Mouse (Mus musculus): Measurements from ENCODE around the gene Prkg2.

Prkg2 gene

DNA sequence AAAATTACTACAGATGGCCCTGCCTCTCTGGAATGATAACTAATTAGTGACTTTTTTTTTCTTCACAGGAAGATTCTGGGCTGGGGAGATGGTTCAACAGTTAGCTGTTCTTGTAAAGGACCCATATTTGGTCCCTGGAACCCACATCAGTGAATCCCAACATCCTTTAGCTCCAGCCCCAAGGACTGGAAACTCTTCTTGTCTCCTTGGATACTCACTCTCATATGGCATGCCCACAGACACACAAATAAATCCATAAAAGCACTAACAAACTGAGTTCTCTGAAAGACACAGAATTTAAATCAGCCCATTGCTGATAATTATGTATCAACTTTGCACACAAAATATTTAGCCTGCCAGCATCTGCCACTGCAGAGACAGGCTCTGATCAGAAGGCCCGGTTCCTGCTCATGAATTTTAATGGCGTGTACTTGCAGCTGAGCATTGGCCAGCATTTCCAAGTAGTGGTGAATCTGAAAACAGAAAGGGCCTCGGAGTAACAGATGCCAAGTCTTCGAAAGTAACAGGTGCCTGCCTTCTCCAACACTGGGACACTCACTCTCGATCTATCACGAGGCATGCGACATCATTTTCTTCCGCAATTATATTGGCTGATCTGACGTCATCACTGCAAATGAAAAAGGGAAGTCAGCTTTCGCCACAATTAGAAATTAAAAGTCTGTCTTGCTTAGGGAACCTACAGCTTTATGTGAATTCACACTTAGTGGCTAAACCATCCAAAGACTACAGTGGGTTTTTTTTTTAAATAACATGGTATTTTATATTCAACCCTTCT lies 61.1 kb downstream of the Prkg2 start:
- DNase-seq: no peak

DNA sequence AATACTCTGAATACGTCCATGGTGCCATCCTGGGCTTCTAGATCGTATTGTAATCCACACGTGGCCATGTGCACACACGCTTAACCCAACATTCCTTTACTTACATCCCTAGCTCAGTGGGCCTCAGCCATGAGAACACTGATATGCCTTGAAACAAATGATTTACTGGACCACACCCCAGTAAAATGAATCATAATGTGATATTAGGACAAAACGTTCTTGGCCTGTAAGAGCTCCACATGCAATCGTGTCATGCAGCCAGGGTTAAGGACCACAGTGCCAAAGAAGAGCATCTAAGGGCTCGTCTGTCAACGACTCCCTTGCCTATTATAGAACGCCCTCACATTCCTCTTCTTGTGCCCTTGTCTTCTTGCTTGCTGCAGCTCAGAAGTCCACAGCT lies 70.5 kb downstream of the Prkg2 start:
- DNase-seq: no peak

DNA sequence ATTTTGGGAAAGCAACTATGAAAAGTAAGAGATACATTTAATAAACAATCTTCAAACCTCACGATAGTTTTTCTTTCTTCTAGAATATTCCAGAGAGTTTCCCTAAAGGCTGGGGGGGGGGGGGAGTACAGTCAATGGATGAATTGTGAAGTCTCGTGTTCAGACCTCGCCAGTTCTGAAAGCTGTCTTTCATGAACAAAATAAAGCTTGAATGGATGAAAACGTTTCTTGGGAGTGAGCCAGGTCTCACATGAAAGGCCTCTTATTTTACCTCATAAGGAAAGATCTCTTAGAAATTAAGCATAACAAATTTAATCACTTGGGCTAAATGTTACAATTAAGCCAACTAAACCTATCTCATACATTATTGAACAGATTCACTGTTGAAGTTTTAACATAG lies 72.0 kb downstream of the Prkg2 start:
- no peak for DNase-seq

DNA sequence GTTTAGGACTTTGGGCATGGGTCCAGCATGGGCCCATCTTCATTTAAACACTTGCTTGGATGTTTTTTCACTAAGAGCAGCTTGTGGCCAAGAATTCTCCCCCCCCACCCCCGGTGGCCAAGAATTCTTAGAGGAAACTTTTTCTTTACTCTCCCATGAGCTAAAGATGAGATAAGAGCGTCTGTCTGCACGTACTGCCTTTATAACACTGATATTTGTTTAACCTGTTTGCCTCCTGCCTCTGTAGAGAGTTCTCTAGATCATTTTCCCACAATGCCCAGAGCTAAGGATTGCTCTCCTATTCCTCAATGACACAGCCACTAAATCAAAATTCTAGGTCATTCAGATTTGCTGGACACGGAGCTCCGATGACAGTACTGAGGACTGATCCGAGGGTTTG lies 72.8 kb downstream of the Prkg2 start:
- no peak for DNase-seq

DNA sequence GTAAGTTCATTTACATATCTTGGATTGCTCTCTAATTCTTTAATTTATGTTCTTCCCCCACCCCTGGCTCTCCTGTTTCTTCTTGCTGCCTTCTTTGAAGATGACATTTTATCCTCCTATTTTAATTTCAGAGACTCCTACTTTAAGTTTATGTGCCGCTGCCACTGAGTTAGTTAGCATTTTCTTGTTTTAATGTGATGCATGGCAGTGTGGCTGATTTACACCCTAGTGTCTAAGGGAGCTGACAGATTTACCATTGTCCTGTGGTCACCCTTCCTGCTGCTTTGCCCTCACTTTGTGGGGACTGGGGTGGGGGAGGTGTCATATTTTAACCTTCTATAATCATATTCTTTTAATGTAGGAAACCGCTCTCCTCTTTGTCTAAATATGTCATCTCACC lies 74.7 kb downstream of the Prkg2 start:
- no peak for DNase-seq

DNA sequence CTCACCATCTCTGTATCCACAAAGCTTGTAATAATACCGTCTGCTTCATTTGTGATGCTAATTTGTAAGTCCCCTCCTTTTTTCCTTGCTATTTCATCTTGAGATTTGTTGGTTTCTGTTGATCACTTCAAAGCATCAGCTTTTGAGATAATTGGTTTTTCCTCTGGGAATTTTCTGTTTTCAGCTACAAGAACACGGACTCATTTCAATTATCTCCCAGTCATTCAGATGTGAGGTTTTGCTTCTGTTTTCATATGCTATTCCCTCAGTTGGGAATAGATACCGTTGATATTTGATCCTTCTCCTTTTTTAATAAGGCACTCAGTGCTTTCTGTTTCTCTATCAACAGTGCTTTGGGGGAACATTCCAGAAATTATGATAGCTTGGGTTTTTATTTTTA lies 81.6 kb downstream of the Prkg2 start:
- no peak for DNase-seq

DNA sequence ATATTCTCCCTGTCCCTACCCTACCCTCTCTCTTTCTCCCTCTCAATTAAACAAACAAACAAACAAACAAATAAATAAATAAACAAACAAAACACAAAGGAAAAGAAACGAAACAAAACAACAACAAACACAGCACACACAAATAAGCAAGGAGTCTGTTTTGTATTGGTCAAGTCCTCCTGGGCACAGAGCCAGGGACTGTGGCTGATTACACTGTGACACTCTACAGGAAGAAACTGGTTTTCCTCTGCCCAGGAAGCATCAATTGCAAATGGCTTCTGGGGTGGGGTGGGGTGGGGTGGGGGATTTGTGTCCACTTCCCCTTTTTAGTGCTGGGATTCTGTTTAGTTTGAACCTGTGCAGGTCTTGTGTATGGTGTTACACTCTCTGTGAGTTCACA lies 83.8 kb downstream of the Prkg2 start:
- DNase-seq: no peak

DNA sequence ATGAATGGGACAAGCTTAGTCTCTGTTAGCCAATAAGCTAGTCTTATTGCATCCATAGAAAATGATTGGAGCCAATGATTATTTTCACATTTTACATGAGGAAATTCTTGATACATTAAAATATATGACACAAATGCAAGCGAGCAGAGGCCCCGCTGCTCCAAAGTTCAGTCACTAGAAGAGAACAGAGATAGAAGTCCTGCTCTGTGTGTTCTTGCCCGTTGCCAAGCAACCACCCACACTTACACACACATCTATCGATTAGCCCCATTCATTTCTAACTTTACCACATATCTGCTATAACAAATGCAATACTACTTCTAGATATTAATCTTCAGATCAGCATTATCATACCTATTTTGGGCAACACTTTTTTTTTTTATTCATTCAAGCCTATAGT lies 85.6 kb downstream of the Prkg2 start:
- DNase-seq: no peak

DNA sequence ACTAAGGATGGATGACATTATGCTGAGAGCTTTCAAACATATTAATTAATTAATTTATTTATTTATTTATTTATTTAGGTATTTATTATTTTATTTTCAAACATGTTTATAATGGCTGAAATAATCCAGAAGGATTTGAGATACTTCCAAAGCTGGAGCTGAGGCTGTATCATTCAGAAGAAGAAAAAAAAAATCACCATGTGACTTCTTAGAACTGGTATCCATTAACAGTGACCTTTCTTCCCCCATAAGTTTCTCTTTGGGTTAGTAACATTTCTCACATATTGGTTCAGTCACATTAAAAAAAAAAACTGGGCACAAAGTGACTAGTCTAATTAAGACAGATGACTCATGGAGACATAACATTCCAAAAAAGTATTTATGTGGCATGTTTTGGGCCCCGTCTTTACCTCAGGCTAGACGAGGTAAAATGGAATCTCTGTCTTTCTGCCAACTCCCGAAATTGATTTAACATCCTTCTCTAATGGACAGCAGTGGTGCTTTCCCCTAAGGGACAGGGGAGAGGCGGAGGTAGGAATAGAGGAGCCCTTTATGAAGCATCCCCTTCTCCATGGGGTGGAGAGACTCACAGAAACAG lies 86.6 kb downstream of the Prkg2 start:
- DNase-seq: no peak

DNA sequence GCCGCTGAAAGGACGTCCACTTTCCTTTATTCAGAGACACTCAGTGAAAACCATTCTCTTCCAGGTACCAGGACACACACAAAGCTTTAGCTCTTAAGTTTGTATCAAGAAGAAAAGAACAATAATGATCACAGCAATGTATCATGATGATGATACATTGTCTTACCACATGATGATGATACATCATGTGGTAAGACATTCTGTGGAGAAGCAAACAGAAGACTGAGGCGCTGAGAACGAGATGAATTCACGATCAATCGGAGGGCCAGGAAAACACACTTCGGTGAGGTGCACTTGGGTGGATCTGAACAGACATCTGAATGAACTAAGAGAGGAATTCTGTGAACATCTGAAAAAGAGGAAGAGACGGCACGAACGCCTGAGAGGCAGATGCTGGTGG lies 87.4 kb downstream of the Prkg2 start:
- no peak for DNase-seq

DNA sequence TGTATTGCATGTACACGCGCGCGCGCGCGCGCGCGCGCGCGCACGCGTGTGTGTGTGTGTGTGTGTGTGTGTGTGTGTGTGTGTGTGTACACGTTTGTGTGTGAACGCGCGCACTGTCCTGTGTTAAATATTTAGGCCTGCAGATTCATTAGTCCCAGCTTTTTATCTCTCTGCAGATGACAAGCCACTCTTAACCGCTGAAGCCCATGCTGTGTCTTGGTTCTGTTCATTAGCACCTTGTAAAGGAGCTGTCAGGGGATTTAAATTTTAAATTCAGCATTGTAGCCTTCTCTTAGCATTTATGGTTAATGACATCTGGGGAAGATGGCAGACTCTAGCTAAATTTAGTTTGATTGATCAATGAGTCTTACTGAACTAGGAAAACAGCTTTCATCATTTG lies 90.5 kb downstream of the Prkg2 start:
- DNase-seq: no peak

DNA sequence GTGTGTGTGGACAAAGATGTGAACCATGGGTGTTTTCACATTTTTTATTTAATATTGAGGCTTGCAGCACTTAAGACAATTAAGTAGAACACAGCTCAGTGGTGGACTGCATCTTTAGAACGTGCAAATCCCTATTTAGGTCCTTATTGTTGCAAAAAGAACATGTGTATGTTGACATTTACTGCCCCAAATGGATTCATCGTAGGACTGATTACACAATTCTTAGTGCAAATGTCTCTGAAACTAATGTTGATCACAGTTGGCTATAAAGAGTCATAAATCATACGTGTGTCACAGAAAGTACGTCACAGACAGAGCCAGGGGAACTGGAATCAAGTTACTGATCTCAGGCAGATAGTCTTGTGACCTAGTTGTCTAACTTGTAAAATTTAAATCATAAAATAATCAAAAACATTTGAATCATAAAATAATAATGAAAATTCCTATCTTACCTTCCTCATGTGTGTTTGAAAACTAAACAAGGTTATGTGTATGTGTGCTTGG lies 91.0 kb downstream of the Prkg2 start:
- no peak for DNase-seq

DNA sequence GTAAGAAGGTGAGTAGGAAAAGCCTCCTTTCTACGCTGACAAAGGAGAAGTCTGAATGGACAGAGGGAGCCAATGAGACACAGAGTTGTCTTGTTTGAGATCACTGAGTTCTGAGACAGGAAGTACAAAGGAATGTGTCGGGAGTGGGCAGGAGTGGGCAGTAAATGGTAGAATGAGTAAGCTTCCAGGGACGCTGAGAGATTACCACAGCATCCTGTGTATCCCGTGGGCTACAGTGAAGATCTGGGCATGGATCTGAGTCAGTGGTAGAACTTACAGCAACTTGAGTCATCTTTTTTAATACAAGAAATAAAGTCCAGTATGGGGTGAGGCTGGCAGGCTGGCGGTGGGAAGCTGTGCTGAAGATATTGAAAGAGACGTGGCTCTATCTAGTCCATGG lies 93.4 kb downstream of the Prkg2 start:
- no peak for DNase-seq

DNA sequence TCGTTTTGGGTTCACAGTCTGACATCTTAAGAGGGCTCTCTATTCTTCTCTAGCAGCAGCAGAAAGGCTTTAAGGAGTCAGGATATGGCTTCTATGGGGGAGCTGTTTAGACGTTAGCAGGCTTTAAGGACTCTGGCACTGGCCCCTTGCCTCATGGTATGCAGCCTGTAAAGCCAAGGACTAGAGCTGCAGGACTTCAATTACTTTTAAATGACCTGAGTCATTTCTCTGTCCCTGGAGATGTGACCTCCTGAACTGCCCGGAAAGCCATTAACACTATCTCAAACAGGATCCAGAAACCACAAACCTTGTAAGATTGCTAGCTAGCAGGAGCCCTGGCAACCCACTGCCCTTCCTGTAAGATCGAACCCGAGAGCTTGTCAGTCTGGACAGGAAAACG lies 96.4 kb downstream of the Prkg2 start:
- DNase-seq: no peak

DNA sequence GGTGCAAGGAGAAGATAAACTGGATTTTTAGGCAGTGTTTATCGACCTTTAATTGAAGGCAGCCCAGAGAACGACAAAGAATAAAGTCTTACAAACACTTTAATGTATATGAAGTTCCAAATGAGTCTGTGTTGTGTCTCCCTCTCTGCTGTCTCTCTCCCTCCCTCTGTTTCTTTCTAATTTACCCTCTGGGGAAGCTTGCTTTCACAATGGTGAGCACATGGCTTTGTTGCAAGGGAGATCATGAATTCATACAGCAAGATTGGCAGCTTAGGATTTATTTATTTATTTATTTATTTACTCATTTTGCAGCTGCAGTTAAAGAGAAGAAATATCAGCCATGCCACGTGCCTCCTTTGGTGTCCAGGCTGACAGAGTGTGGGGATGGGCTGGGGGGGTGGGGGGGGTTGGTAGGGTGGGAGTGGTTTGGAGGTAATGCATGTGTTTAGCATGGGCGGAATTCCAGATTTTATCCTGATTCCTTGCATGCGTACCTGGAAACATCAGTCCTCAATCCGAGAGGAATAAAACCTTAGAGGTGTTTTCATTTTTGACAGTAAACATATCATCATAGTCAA lies 97.4 kb downstream of the Prkg2 start:
- DNase-seq: no peak

DNA sequence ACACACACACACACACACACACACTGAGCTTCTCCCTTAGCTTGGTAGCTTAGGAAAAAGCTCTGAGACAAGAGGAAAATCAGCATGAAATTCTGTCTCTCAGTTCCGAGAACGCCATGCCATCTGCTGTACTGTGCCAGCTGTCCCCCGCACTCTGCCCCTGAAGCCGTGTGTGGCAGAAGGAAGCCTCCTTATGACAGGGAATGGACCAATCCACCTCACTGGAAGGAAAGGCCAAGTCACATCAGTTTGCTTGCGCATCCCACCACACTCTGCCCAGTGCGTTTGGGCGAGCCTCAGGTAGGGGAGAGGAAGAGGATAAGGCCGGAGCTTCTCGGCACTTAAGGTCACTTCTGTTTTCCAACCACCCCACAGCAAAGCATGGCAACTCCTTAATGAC lies 98.0 kb downstream of the Prkg2 start:
- DNase-seq: no peak

DNA sequence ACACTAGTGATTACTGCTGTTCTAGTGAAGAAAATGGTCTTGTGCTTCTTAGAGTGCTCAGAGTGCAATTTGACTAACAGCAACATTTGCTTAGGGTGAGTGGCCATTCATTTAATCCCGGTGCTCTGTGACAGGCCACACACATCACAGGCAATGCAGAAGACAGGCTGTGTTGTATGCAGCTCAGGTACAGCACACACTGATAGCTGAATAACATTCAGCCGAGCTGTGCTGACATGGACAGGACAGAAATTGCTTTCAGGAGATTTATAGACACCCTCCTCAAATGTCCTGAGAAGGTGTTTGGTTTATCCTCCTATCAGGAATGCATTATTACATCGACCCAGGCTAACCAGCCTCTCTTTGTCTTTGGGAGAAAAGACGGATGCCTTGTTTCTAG lies 99.3 kb downstream of the Prkg2 start:
- DNase-seq: no peak

DNA sequence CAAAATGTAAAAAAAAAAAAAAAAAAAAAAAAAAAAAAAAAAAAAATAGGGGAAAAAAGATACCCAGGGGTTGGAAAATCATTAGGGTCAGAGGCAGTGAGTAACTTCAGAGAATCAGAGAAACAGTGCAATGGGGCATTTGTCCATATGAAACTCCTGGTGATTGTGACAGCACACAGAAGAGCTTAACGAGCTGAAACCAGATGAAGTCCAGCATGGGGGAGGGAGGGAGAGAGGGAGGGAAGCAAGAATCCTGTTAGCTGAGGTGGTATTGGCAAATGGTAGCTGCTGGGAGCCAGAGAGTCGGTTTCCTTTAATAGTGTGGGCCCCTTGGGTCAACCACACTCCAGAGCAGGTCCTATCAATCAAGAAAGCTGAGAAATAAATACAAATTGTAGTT lies 100.5 kb downstream of the Prkg2 start:
- DNase-seq: no peak

DNA sequence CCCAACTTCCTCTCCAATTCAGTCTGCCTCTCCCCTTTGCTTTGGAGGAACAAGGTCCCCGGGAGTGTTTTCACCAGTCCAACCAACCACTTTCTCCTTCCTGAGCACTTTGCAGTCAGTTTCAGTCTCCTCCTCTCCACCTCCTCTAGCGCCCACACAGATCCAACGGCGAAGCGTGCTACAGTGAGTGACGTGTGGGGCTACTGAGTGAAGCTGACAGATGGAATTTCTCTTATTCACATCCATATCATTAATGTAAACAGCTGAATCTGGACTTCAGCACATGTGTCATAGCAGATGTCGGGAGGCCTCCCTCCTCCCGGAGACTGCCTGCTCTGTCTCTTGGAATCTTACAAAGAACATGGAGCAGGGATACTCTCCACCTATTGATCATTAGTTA lies 101.2 kb downstream of the Prkg2 start:
- no peak for DNase-seq

DNA sequence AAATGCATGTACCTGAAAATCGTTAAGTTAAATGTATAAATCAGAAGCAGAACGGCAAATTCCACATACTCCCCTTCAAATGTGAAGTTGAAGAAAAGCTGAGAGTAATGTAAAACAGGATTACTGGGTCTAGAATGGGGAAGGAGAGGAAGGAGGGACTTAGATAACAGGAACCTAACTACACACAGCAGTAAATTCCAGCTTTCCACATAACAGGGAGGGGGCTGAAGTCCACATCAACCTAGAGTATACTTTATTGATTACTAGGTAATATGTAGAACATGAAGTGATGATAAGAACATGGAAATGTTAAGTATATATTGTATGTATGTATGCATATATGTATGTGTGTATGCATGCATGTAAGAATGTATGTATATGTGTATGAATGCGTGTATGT lies 114.2 kb downstream of the Prkg2 start:
- DNase-seq: no peak

DNA sequence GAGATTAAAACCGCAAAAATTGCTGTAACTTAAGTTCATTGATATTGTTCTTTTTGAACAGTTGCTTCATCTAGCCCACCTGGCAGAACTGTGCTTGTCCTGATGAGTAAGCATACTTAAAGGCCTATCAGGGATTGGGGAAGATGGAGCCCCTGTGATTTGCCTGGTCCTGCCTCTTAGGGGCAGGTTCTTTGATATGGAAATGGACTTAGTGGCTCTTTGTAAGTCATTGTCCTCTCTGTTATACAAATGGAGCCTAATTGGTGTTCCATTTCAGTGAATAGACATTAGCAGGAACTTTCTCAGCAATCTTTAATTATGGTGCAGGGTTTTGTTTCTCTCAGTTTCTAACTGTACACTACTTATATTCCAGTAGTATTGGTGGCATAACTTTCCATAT lies 115.5 kb downstream of the Prkg2 start:
- DNase-seq: no peak

DNA sequence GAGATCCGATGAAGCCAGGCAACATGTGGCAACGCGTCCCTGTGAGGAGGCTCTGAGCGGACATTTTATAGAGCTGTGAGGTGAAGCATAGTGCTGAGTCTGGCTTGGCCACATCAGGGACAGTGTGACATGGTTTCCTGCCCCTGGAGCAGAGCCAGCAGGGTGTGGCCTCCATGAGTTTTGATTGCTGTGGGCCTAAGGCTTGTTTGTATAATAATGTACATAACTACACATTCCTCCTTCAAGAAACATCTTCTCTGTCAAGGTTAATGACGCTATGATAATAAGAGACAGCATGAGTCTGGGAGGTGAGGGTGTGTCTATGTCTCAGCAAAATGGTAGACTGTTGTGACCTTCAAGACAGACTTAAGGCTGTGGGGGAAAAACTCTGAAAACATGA lies 118.4 kb downstream of the Prkg2 start:
- DNase-seq: no peak

DNA sequence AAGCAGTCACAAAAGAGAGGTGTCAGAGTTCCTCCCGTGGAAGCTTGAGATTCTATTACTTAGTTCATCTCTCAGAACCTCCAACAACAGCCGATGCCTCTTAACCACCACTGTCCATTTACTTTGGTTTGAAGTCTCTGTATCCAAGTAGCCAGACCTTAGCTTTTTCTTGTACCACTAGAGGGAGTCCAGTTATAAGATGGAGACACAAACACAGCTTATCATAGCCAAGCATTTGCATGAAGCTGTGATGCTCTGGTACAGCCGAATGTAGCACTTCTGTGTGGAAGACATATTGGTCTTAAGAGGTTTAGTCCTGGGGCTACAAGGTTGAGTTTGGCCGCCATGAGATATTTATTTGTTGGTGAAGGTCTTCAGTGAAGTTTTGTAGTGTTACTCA lies 134.8 kb downstream of the Prkg2 start:
- no peak for DNase-seq

DNA sequence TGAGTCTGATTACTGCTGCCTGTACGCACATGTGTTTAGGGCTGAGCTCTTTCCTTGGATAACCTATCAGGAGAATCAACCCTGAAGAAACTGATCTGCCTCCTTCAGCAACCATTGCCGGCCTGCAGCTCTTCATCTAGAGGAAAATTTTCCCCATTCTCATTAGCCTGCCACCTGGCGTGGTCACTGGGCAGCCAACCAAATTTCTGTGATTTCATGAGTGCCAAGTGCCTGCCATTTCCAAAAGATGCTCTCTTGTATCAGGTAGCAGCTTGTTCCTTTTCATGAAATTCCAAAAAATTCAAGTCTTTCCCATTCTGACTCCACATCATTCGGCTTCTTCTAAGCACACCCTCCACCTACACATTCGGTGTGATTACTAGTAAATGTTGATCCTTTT lies 136.2 kb downstream of the Prkg2 start:
- no peak for DNase-seq

DNA sequence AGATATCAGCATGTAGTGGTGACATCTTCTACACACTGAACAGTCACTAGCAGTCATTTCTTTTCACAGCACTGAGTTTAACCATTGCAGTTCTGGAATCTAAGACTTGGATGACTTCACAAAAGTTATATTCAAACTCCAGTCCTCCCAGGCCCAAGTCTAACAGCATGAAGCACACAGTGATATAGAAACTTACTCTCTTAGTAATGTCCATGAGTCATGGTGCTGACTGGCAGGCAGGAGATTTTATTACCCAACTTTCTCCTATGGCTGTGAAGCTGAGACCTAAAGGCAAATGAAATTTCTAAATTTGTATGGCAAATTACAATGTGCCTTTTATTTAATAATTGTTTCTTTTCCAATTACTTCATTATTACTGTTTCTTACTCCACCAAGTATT lies 139.2 kb downstream of the Prkg2 start:
- no peak for DNase-seq
